Mouse (Mus musculus) stomach, embryonic 14.5 days (tissue): Measurements from ENCODE around the gene Spin1. TPM values are rescaled to one million over a fixed set of nuclear protein-coding genes. Genes with fewer than 3 reads are reported as not detected.
"Not testable (repeated sequence)": the region's sequence is repeated elsewhere in the genome, so short reads cannot be mapped to it uniquely, and the experiment has no call there.

Experiments
- ATAC-seq: fragments of 200-750 bp; cut with Nextera tagmentation; 2 replicates; pipeline ENCODE4 v1.8.0; 2017; ENCODE audit warnings: low read depth, moderate TSS enrichment; ENCODE audit not compliant: insufficient number of reproducible peaks, insufficient read depth, low FRiP score
- H3K27ac ChIP-seq: fragments of 300-500 bp; sonication (generic); 2 replicates; pipeline ENCODE4 v1.5.1; 2014; ENCODE audit warnings: mild to moderate bottlenecking, low read length, moderate library complexity, mixed read lengths
- H3K27me3 ChIP-seq: fragments of 300-500 bp; sonication (generic); 2 replicates; pipeline ENCODE4 v1.6.1; 2014; ENCODE audit warnings: low read length, control low read depth, mixed read lengths; ENCODE audit not compliant: control insufficient read depth, insufficient read depth
- H3K36me3 ChIP-seq: fragments of 300-500 bp; sonication (generic); 2 replicates; pipeline ENCODE4 v1.6.1; 2014; ENCODE audit warnings: mild to moderate bottlenecking, control low read depth, low read length, moderate library complexity, mixed read lengths; ENCODE audit not compliant: control insufficient read depth, insufficient read depth
- H3K4me1 ChIP-seq: fragments of 300-500 bp; sonication (generic); 2 replicates; pipeline ENCODE4 v1.6.1; 2014; ENCODE audit warnings: low read length, control low read depth, mixed read lengths; ENCODE audit not compliant: control insufficient read depth, insufficient read depth
- H3K4me2 ChIP-seq: fragments of 300-500 bp; sonication (generic); replicated peaks from 2 replicates; pipeline ENCODE4 v1.6.1; 2014; ENCODE audit warnings: low read depth, low read length, control low read depth
- H3K4me3 ChIP-seq: fragments of 300-500 bp; sonication (generic); 2 replicates; pipeline ENCODE4 v1.5.1; 2014; ENCODE audit warnings: low read depth, low read length, control low read depth
- H3K9ac ChIP-seq: fragments of 300-500 bp; sonication (generic); replicated peaks from 2 replicates; pipeline ENCODE4 v1.6.1; 2014; ENCODE audit warnings: low read depth, mild to moderate bottlenecking, control low read depth, low read length, moderate library complexity, mixed read lengths
- H3K9me3 ChIP-seq: fragments of 300-500 bp; sonication (generic); 2 replicates; pipeline ENCODE4 v1.6.1; 2016; ENCODE audit warnings: low read depth, low read length, control low read depth; ENCODE audit not compliant: control insufficient read depth
- WGBS: fragments of 180-500 bp; shearing (Covaris S2); extraction: QIAGEN DNeasy Blood & Tissue Kit; methylation state at CpG from one replicate; pipeline ENCODE4 v1.1.7; 2014; 5-methylcytosine and 5-hydroxymethylcytosine counted together
- polyA plus RNA-seq: library from polyadenylated mRNA; unstranded; fragments of >200 nt; fragmentation: Nextera tagmentation; extraction: Ambion mirVana; gene quantifications from 2 replicates; pipeline ENCODE4 v1.2.1, GENCODE M21; 2014

The Spin1 gene
- polyA plus RNA-seq, 1 experiment from 2014 or later: 95.5 TPM

GRCm38 (mm10) chr13:51072917-51073843 lies 27.5 kb upstream of the Spin1 start:
- H3K27ac ChIP-seq: no peak overlapping the region
- WGBS: 71% methylated on average over 16 of the region's 16 CpGs
- ATAC-seq: peak; percentile 79
- H3K9ac ChIP-seq: no peak overlapping the region
- H3K9me3 ChIP-seq: no peaks in the 10 kb centered on the region
- no peaks in the 10 kb centered on the region for H3K36me3 ChIP-seq
- no peaks in the 10 kb centered on the region for H3K27me3 ChIP-seq
- no peak overlapping the region for H3K4me2 ChIP-seq
- H3K4me1 ChIP-seq: peaks cover 15% of the 10 kb centered on the region
- no peak overlapping the region for H3K4me3 ChIP-seq

- no peaks in the 10 kb centered on the region for H3K9me3 ChIP-seq
- no peaks in the 10 kb centered on the region for H3K36me3 ChIP-seq
- no peak overlapping the region for H3K9ac ChIP-seq
- no peak overlapping the region for H3K27ac ChIP-seq
- 63% methylated on average over 6 of the region's 6 CpGs for WGBS
- H3K27me3 ChIP-seq: no peaks in the 10 kb centered on the region
- no peak overlapping the region for H3K4me2 ChIP-seq
- H3K4me1 ChIP-seq: peaks cover 15% of the 10 kb centered on the region
- no peak overlapping the region for H3K4me3 ChIP-seq
- no peak for ATAC-seq
These were observed 26.5 kb upstream of the Spin1 start for GRCm38 (mm10) chr13:51074081-51074680.

GRCm38 (mm10) chr13:51076191-51076590 lies 24.5 kb upstream of the Spin1 start:
- not testable (repeated sequence) for ATAC-seq, H3K9me3 ChIP-seq, H3K4me2 ChIP-seq, H3K4me3 ChIP-seq, H3K27ac ChIP-seq, H3K9ac ChIP-seq, H3K27me3 ChIP-seq, H3K36me3 ChIP-seq
- 91% methylated on average over 14 of the region's 14 CpGs for WGBS
- H3K4me1 ChIP-seq: peaks cover 14% of the 10 kb centered on the region

GRCm38 (mm10) chr13:51078586-51078985 lies 22.1 kb upstream of the Spin1 start:
- not testable (repeated sequence) for H3K9ac ChIP-seq, H3K36me3 ChIP-seq, H3K9me3 ChIP-seq, ATAC-seq, H3K4me2 ChIP-seq, H3K4me1 ChIP-seq, H3K4me3 ChIP-seq, H3K27me3 ChIP-seq, H3K27ac ChIP-seq
- 83% methylated on average over 1 of the region's 1 CpGs for WGBS

GRCm38 (mm10) chr13:51080801-51081200 lies 19.9 kb upstream of the Spin1 start:
- no peak overlapping the region for H3K4me2 ChIP-seq
- 82% methylated on average over 2 of the region's 2 CpGs for WGBS
- no peak overlapping the region for H3K9ac ChIP-seq
- no peaks in the 10 kb centered on the region for H3K4me1 ChIP-seq
- H3K9me3 ChIP-seq: no peaks in the 10 kb centered on the region
- H3K27me3 ChIP-seq: no peaks in the 10 kb centered on the region
- no peaks in the 10 kb centered on the region for H3K36me3 ChIP-seq
- ATAC-seq: no peak
- no peak overlapping the region for H3K27ac ChIP-seq
- no peak overlapping the region for H3K4me3 ChIP-seq

GRCm38 (mm10) chr13:51084241-51084640 lies 16.4 kb upstream of the Spin1 start:
- no peak for ATAC-seq
- Histone ChIP-seq H3K4me1 (no peaks in the 10 kb centered on the region), H3K9me3 (no peaks in the 10 kb centered on the region), H3K27me3 (no peaks in the 10 kb centered on the region), H3K4me2 (no peak overlapping the region), H3K27ac (no peak overlapping the region), H3K36me3 (no peaks in the 10 kb centered on the region), H3K9ac (no peak overlapping the region), H3K4me3 (no peak overlapping the region)

GRCm38 (mm10) chr13:51085941-51086340 lies 14.7 kb upstream of the Spin1 start:
- WGBS: 93% methylated on average over 11 of the region's 11 CpGs
- Histone ChIP-seq H3K4me1 (no peaks in the 10 kb centered on the region), H3K4me3 (no peak overlapping the region), H3K9ac (no peak overlapping the region), H3K9me3 (no peaks in the 10 kb centered on the region), H3K36me3 (no peaks in the 10 kb centered on the region), H3K27ac (no peak overlapping the region), H3K27me3 (no peaks in the 10 kb centered on the region), H3K4me2 (no peak overlapping the region)
- ATAC-seq: no peak

- no peak overlapping the region for H3K4me3 ChIP-seq
- H3K36me3 ChIP-seq: no peaks in the 10 kb centered on the region
- ATAC-seq: no peak
- WGBS: 89% methylated on average over 4 of the region's 4 CpGs
- no peak overlapping the region for H3K27ac ChIP-seq
- H3K4me1 ChIP-seq: no peaks in the 10 kb centered on the region
- H3K4me2 ChIP-seq: no peak overlapping the region
- H3K27me3 ChIP-seq: no peaks in the 10 kb centered on the region
- H3K9me3 ChIP-seq: no peaks in the 10 kb centered on the region
- no peak overlapping the region for H3K9ac ChIP-seq
These were observed 13.4 kb upstream of the Spin1 start for GRCm38 (mm10) chr13:51087253-51087652.
